Mouse (Mus musculus) embryonic fibroblast, embryonic 13.5 days (primary cell): ENCODE data around the gene Clec14a. TPM values are rescaled to one million over a fixed set of nuclear protein-coding genes. Genes with fewer than 3 reads are reported as not detected.

Experiments
- H3K27ac ChIP-seq: 2 replicates; pipeline ENCODE4 v1.5.1; 2012; ENCODE audit warnings: low read length, control low read depth, inconsistent platforms; ENCODE audit not compliant: insufficient read depth
- H3K4me1 ChIP-seq: 2 replicates; pipeline ENCODE4 v1.6.1; 2011; ENCODE audit warnings: low read length; ENCODE audit not compliant: control insufficient read depth, insufficient read depth
- H3K4me3 ChIP-seq: 2 replicates; pipeline ENCODE4 v1.5.1; 2011; ENCODE audit warnings: mild to moderate bottlenecking, control low read depth, low read length; ENCODE audit not compliant: insufficient read depth
- CTCF ChIP-seq: IDR thresholded peaks from 2 replicates; pipeline ENCODE4 v1.5.1; 2011; ENCODE audit warnings: mild to moderate bottlenecking, control low read depth, low read length, moderate library complexity, borderline replicate concordance; ENCODE audit not compliant: insufficient read depth
- POLR2A ChIP-seq: IDR thresholded peaks from 2 replicates; pipeline ENCODE4 v1.6.1; 2011; ENCODE audit warnings: low read depth, mild to moderate bottlenecking, control low read depth, low read length, moderate library complexity
- polyA plus RNA-seq: library from polyadenylated mRNA; stranded (reverse); fragments of >200 nt; gene quantifications from 2 replicates; pipeline ENCODE4 v1.2.4, GENCODE M21; 2011; ENCODE audit warnings: low read depth; ENCODE audit not compliant: missing spikeins, insufficient read length

Clec14a gene
- polyA plus RNA-seq, 1 experiment: 4.9 TPM

DNA sequence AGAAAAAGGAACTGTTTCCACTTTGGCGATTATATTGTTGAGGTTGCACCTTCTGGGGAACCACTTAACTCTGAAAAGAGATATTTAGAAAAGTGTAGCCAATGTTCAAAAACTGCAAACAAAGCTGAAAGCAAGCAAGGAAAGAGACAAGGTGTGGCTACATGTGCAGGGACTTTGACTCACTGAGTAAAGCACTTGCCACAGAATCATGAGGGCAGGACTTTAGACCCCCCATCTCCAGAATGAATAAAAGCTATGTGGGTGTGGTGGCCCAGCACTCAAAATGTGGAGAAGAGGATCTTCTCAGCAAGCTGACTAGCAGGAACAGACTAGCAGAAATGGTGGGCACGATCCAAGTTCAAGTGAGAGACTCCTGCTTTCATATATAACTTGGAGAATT is 36.6 kb downstream of the Clec14a start:
- no peak overlapping the region for H3K27ac ChIP-seq
- no peak overlapping the region for H3K4me3 ChIP-seq
- TF ChIP-seq CTCF (no peak), POLR2A (no peak)
- H3K4me1 ChIP-seq: no peaks in the 10 kb centered on the region

DNA sequence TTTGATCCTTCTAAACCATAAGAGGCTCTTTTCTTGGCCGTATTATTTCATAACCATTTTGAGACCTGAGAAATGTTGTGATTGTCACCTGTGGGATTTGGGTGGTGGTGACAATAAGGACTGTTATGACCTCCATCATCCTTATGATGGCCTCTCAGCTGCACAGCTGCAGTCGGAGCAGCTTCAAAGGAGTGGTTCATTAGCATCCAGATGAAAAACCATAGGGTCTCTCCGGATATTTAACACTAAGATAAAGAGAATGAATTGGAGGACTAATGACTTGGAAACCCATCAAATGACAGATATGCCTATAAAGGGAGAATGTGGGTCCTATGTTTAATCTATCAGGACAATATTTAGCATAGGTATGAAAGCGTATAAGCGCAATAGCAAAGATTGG is 43.4 kb downstream of the Clec14a start:
- Histone ChIP-seq H3K27ac (no peak overlapping the region), H3K4me3 (no peak overlapping the region), H3K4me1 (no peaks in the 10 kb centered on the region)
- TF ChIP-seq CTCF: no peak
- no peak for TF ChIP-seq POLR2A

DNA sequence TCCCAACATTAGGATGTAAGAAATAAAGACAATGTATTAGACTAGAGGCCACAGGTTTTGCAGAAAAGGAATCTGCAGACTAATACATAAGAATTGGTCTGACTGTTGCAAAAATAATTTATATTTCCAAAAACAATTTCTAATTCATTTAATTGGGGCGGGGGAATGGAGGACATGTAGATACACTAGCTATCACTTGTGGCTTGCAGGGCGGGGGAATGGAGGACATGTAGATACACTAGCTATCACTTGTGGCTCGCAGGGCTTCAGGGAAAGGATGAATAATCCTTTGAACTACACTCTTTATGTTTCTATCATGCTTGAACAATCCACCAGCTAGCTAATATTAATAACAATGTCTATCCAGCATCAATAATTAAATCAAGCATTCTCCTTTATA is 50.0 kb downstream of the Clec14a start:
- Histone ChIP-seq H3K4me3 (no peak overlapping the region), H3K4me1 (no peaks in the 10 kb centered on the region), H3K27ac (no peak overlapping the region)
- TF ChIP-seq CTCF: no peak
- TF ChIP-seq POLR2A: no peak

DNA sequence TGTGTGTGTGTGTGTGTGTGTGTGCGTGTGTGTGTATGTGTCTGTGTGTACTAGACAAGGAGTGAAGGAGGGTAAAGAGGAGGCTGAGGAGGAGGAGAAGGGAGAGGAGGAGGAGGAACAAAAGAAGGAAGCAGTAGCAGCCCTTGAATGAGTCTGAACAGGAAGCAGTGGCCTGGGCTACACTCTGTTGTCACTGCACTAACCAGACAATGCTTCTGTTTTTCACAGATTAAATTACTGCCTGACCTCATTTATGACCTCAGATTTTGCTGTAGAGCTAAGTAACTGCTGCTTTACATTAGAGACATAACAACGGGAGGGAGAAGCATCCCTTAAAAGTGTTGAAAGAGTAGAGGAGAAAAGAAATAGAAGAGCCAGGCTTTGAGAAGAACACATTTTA is 52.9 kb downstream of the Clec14a start:
- no peaks in the 10 kb centered on the region for H3K4me1 ChIP-seq
- TF ChIP-seq CTCF: no peak
- TF ChIP-seq POLR2A: no peak
- no peak overlapping the region for H3K27ac ChIP-seq
- H3K4me3 ChIP-seq: no peak overlapping the region

Other genes with a start within 250 kb of the Clec14a start
- gene Sstr1, start 57.5 kb downstream of the Clec14a start, polyA plus RNA-seq: 0.42 and 0.60 TPM in 2 replicates